Mouse (Mus musculus) 3134 (cell line): ENCODE data around the gene Hinfp.

Experiments
- DNase-seq: peaks from one replicate; pipeline ENCODE4 v3.0.0-alpha.2; 2011; ENCODE audit warnings: low spot score; ENCODE audit not compliant: insufficient read length; ENCODE audit errors: extremely low read depth

Gene Hinfp

GRCm38 (mm10) chr9:44305466-44306079 is at the start of gene Hinfp:
Hinfp (minus strand) TSS chr9:44305671.
- peak; percentile 98 for DNase-seq

GRCm38 (mm10) chr9:44353142-44353541 is 47.7 kb upstream of the Hinfp start:
- no peak for DNase-seq

GRCm38 (mm10) chr9:44352337-44352736 is 46.9 kb upstream of the Hinfp start:
- no peak for DNase-seq

- DNase-seq = no peak
These were observed 45.9 kb upstream of the Hinfp start for GRCm38 (mm10) chr9:44351396-44351795.

- no peak for DNase-seq
These were observed 43.1 kb upstream of the Hinfp start for GRCm38 (mm10) chr9:44348546-44348945.

- no peak for DNase-seq
These were observed 42.1 kb upstream of the Hinfp start for GRCm38 (mm10) chr9:44347621-44348020.

GRCm38 (mm10) chr9:44347166-44347565 is 41.7 kb upstream of the Hinfp start:
- DNase-seq = no peak

GRCm38 (mm10) chr9:44345570-44346433 is 40.3 kb upstream of the Hinfp start:
- no peak for DNase-seq

GRCm38 (mm10) chr9:44343781-44344421 is 38.4 kb upstream of the Hinfp start, which contains the start of gene Hmbs:
Hmbs (minus strand) TSS chr9:44344228.
- peak; percentile 97 for DNase-seq

GRCm38 (mm10) chr9:44343290-44343689 is 37.8 kb upstream of the Hinfp start:
- DNase-seq = no peak

- no peak for DNase-seq
These were observed 37.1 kb upstream of the Hinfp start for GRCm38 (mm10) chr9:44342605-44343004.

GRCm38 (mm10) chr9:44342173-44342572 is 36.7 kb upstream of the Hinfp start:
- no peak for DNase-seq

- DNase-seq = no peak
These were observed 36.0 kb upstream of the Hinfp start for GRCm38 (mm10) chr9:44341487-44341886.

- no peak for DNase-seq
These were observed 33.1 kb upstream of the Hinfp start for GRCm38 (mm10) chr9:44338574-44338973.

- peak; percentile 67 for DNase-seq
These were observed 32.1 kb upstream of the Hinfp start for GRCm38 (mm10) chr9:44337436-44338169.

- DNase-seq = peak; percentile 45
These were observed 31.5 kb upstream of the Hinfp start for GRCm38 (mm10) chr9:44336964-44337363.

GRCm38 (mm10) chr9:44336513-44336912 is 31.0 kb upstream of the Hinfp start:
- DNase-seq = peak; percentile 45

- DNase-seq = no peak
These were observed 30.6 kb upstream of the Hinfp start for GRCm38 (mm10) chr9:44336093-44336406.

- no peak for DNase-seq
These were observed 30.0 kb upstream of the Hinfp start for GRCm38 (mm10) chr9:44335331-44336092.
